Mouse (Mus musculus): ENCODE results near the gene Kcnc2. TPM values are rescaled to one million over a fixed set of nuclear protein-coding genes. Genes with fewer than 3 reads are reported as not detected.

The Kcnc2 gene
- polyA plus RNA-seq, 1 experiment from 2014 or later, result 1.2 TPM

DNA sequence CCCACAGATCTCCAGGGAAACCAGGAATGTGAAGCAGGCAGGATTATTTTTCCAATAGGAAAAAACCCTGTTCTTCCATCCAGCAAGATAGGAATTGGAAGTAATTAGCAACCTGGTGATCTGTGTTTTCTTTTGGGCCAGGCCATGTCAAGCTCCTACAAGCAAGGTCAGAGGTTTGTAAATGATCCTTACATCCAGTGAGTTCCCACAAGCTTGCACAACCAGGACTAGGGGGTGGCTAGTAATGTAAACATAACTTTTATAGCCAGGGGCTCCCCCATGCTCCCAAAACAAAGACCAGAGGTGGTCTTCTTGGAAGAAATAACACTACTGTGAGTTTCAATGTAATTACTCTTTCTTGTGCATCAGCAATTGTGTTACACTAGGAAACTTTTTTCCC lies 214.9 kb downstream of the Kcnc2 start:
- H3K4me2 ChIP-seq (replicated peaks; ENCODE audit: low read depth, low read length), result no peak overlapping the region
- no peaks in the 10 kb centered on the region for H3K27me3 ChIP-seq (ENCODE audit: control insufficient read depth, insufficient read depth, low read length)
- H3K4me3 ChIP-seq (ENCODE audit: low read depth, low read length), result no peak overlapping the region
- no peaks in the 10 kb centered on the region for H3K36me3 ChIP-seq (ENCODE audit: control insufficient read depth, insufficient read depth, low read length)
- ATAC-seq (ENCODE audit: low FRiP score), result no peak
- H3K9ac ChIP-seq (ENCODE audit: low read depth, low read length), result no peak overlapping the region
- no peaks in the 10 kb centered on the region for H3K4me1 ChIP-seq (replicated peaks; ENCODE audit: control insufficient read depth, insufficient read depth, low read length)
- no peak overlapping the region for H3K27ac ChIP-seq (ENCODE audit: low read depth, low read length)
- no peak for DNase-seq (ENCODE audit: low spot score)
- H3K9me3 ChIP-seq (ENCODE audit: control insufficient read depth, low read length), result no peaks in the 10 kb centered on the region

DNA sequence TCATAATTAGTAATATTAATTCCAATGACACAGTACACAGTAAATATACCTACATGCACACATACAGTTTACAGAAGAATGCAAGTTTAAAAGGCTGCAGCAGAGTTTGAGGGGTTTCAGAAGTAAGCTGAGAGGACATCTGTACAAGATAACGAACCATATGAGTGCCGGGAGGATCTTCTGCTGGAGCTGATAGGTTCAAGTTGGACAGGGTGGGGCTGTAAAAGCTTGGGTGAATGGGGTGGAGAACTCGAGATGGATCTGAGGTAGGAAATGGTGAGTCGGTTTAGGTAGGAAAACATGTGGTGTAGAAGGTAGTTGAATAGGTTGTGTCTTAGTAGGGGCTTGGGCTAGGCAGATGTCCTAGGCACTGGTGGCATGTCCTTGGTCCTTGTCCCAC lies 217.8 kb downstream of the Kcnc2 start:
- Histone ChIP-seq H3K4me1 (replicated peaks; ENCODE audit: control insufficient read depth, insufficient read depth, low read length) (no peaks in the 10 kb centered on the region), H3K9ac (ENCODE audit: low read depth, low read length) (no peak overlapping the region), H3K27me3 (ENCODE audit: control insufficient read depth, insufficient read depth, low read length) (no peaks in the 10 kb centered on the region), H3K4me2 (replicated peaks; ENCODE audit: low read depth, low read length) (no peak overlapping the region), H3K36me3 (ENCODE audit: control insufficient read depth, insufficient read depth, low read length) (no peaks in the 10 kb centered on the region), H3K9me3 (ENCODE audit: control insufficient read depth, low read length) (no peaks in the 10 kb centered on the region), H3K4me3 (ENCODE audit: low read depth, low read length) (no peak overlapping the region), H3K27ac (ENCODE audit: low read depth, low read length) (no peak overlapping the region)
- WGBS, result 85% methylated on average over 4 of the region's 4 CpGs
- no peak for ATAC-seq (ENCODE audit: low FRiP score)
- no peak for DNase-seq (ENCODE audit: low spot score)

Other genes starting within 250 kb of the Kcnc2 start
- gene Glipr1l1, start 210.9 kb upstream of the Kcnc2 start, polyA plus RNA-seq (2014; fragmentation: Nextera tagmentation; extraction: Ambion mirVana), result 0.28 TPM in 1 of 2 replicates, not detected in the other
- gene Glipr1l2, start 187.8 kb upstream of the Kcnc2 start, polyA plus RNA-seq (2014; fragmentation: Nextera tagmentation; extraction: Ambion mirVana), result not detected in 2 replicates
- 0.17 TPM in 1 of 2 replicates, not detected in the other for gene Glipr1l3, start 110.8 kb upstream of the Kcnc2 start, polyA plus RNA-seq (2014; fragmentation: Nextera tagmentation; extraction: Ambion mirVana)
- 0.74 and 0.80 TPM in 2 replicates for gene Caps2, start 107.5 kb upstream of the Kcnc2 start, polyA plus RNA-seq (2014; fragmentation: Nextera tagmentation; extraction: Ambion mirVana)